Mouse (Mus musculus) megakaryocyte, embryonic 14.5 days (primary cell): ENCODE data around the gene Als2cr12.
"Not testable (repeated sequence)": the region's sequence is repeated elsewhere in the genome, so short reads cannot be mapped to it uniquely, and the experiment has no call there.

ENCODE experiments used
- FLI1 ChIP-seq: IDR thresholded peaks from 2 replicates; pipeline ENCODE4 v1.6.1; 2012; ENCODE audit warnings: low read length, inconsistent platforms, mixed read lengths
- GATA1 ChIP-seq: IDR thresholded peaks from 3 replicates; pipeline ENCODE4 v1.6.1; 2012; ENCODE audit warnings: mixed read lengths, low read length, inconsistent platforms, borderline replicate concordance

DNA sequence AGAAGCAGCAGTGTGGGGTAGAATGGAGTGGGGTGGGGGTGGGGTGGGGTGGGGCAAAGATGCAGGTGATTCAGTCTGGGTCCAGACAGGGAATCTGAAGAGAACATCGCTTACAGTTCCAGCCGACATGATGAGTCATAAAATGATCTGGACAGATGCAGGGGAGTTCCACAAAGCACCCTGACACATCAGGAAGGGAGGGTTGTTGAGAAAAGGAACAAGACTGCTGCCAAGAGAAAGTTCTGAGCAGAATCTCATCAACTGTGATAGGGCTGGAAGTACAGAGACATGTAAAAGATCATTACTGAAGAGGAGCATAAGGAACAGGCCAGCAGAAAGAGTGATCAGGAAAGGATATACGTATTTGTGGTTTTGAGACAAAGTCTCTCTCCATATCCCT lies 32.4 kb downstream of the Als2cr12 start:
- TF ChIP-seq GATA1, FLI1: not testable (repeated sequence)
